Mouse (Mus musculus) midbrain, embryonic 15.5 days (tissue): Measurements from ENCODE around the gene Ablim1. TPM values are rescaled to one million over a fixed set of nuclear protein-coding genes. Genes with fewer than 3 reads are reported as not detected.

Source experiments
- ATAC-seq: fragments of 200-750 bp; cut with Nextera tagmentation; replicated peaks from 2 replicates; pipeline ENCODE4 v1.8.0; 2017; ENCODE audit warnings: moderate TSS enrichment
- H3K27ac ChIP-seq: fragments of 300-500 bp; sonication (generic); 2 replicates; pipeline ENCODE4 v1.5.1; 2015; ENCODE audit warnings: mild to moderate bottlenecking, inconsistent platforms
- H3K27me3 ChIP-seq: fragments of 300-500 bp; sonication (generic); replicated peaks from 2 replicates; pipeline ENCODE4 v1.6.1; 2015; ENCODE audit warnings: inconsistent platforms
- H3K36me3 ChIP-seq: fragments of 300-500 bp; sonication (generic); replicated peaks from 2 replicates; pipeline ENCODE4 v1.6.1; 2015; ENCODE audit warnings: inconsistent platforms
- H3K4me1 ChIP-seq: fragments of 300-500 bp; sonication (generic); 2 replicates; pipeline ENCODE4 v1.6.1; 2015; ENCODE audit warnings: inconsistent platforms
- H3K4me2 ChIP-seq: fragments of 300-500 bp; sonication (generic); 2 replicates; pipeline ENCODE4 v1.6.1; 2015; ENCODE audit warnings: inconsistent platforms, mild to moderate bottlenecking, moderate library complexity
- H3K4me3 ChIP-seq: fragments of 300-500 bp; sonication (generic); 2 replicates; pipeline ENCODE4 v1.5.1; 2015; ENCODE audit warnings: mild to moderate bottlenecking, inconsistent platforms
- H3K9ac ChIP-seq: fragments of 300-500 bp; sonication (generic); 2 replicates; pipeline ENCODE4 v1.6.1; 2015; ENCODE audit warnings: mild to moderate bottlenecking, inconsistent platforms
- H3K9me3 ChIP-seq: fragments of 300-500 bp; sonication (generic); 2 replicates; pipeline ENCODE4 v1.6.1; 2016; ENCODE audit warnings: inconsistent platforms
- WGBS: fragments of 180-500 bp; shearing (Covaris S2); methylation state at CpG from one replicate; pipeline ENCODE4 v1.1.7; 2015; ENCODE audit warnings: mixed read lengths; 5-methylcytosine and 5-hydroxymethylcytosine counted together
- polyA plus RNA-seq: library from polyadenylated mRNA; unstranded; fragments of >200 nt; fragmentation: Nextera tagmentation; extraction: Ambion mirVana; gene quantifications from 2 replicates; pipeline ENCODE4 v1.2.1, GENCODE M21; 2015

Ablim1 gene
- polyA plus RNA-seq, 1 experiment from 2014 or later: 64.5 TPM

DNA sequence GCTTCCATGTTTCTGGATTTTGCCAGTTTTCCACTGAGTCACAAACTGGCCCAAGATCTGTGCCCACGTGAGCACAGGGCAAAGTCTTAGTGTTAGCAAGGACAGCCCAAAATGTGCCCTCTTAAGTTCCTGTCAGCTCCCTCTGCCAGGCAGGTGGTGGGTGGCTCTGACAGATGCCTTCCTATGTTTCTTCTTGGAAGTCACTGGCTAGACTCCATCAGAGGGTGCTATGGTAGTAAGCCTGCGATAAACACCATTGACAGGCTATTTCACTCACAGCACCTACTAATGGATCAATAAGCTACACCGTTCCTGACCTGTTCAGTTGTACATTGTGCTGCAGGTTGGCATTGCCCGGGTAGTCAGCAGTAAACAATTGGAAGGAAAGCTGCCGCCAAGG is 147.0 kb downstream of the Ablim1 start:
- H3K9me3 ChIP-seq: no peaks in the 10 kb centered on the region
- WGBS: 88% methylated on average over 5 of the region's 5 CpGs
- H3K4me2 ChIP-seq: no peak overlapping the region
- no peaks in the 10 kb centered on the region for H3K27me3 ChIP-seq
- no peak overlapping the region for H3K4me3 ChIP-seq
- no peak overlapping the region for H3K27ac ChIP-seq
- no peak for ATAC-seq
- no peaks in the 10 kb centered on the region for H3K36me3 ChIP-seq
- H3K9ac ChIP-seq: no peak overlapping the region
- H3K4me1 ChIP-seq: no peaks in the 10 kb centered on the region

- H3K27ac ChIP-seq: no peak overlapping the region
- no peak for ATAC-seq
These were observed 149.8 kb downstream of the Ablim1 start for GRCm38 (mm10) chr19:57164882-57165281.

GRCm38 (mm10) chr19:57163315-57163714 is 151.4 kb downstream of the Ablim1 start:
- no peak overlapping the region for H3K27ac ChIP-seq
- no peak overlapping the region for H3K9ac ChIP-seq
- WGBS: 81% methylated on average over 13 of the region's 13 CpGs
- no peaks in the 10 kb centered on the region for H3K36me3 ChIP-seq
- no peak for ATAC-seq
- peaks cover 4% of the 10 kb centered on the region; the same call in 1 of the 2 replicates for H3K4me1 ChIP-seq
- no peaks in the 10 kb centered on the region for H3K27me3 ChIP-seq
- H3K4me3 ChIP-seq: no peak overlapping the region
- no peak overlapping the region for H3K4me2 ChIP-seq
- H3K9me3 ChIP-seq: no peaks in the 10 kb centered on the region

More at GRCm38 (mm10) chr19:57164882-57165281, 149.8 kb downstream of the Ablim1 start:
- Histone ChIP-seq H3K36me3 (no peaks in the 10 kb centered on the region), H3K4me3 (no peak overlapping the region), H3K9ac (no peak overlapping the region), H3K4me2 (no peak overlapping the region), H3K9me3 (no peaks in the 10 kb centered on the region), H3K27me3 (no peaks in the 10 kb centered on the region), H3K4me1 (peaks cover 4% of the 10 kb centered on the region; the same call in 1 of the 2 replicates)
- WGBS: 74% methylated on average over 2 of the region's 2 CpGs

GRCm38 (mm10) chr19:57161978-57162727 is 152.6 kb downstream of the Ablim1 start:
- Histone ChIP-seq H3K4me1 (peaks cover 4% of the 10 kb centered on the region; the same call in 1 of the 2 replicates), H3K27me3 (no peaks in the 10 kb centered on the region)
- ATAC-seq: no peak

DNA sequence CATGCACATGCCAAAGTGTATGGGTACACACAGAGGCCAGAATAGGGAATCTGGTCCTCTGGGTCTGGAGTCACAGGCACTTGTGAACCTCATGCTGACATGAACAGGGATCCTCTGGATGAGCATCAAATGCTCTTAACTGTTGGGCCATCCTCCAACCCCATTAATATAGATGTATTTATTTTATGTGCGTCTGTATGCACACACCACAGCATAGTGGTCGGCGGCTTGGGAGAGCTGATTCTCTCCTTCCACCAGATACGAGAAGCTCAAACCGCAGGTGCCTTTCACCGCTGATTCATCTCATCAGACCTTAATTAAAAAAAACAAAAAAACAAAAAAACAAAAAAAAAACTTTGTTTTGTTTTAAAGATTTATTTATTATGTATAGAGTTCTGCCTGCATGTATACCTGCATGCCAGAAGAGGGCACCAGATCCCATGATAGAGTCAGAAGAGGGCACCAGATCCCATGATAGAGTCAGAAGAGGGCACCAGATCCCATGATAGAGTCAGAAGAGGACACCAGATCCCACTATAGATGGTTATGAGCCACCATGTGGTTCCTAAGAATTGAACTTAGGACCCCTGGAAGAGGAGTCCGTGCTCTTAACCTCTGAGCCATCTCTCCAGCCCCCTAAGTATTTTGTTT is 153.6 kb downstream of the Ablim1 start:
- no peak overlapping the region for H3K9ac ChIP-seq
- peaks cover 4% of the 10 kb centered on the region; the same call in 1 of the 2 replicates for H3K4me1 ChIP-seq
- H3K27ac ChIP-seq: no peak overlapping the region
- no peaks in the 10 kb centered on the region for H3K9me3 ChIP-seq
- WGBS: 73% methylated on average over 7 of the region's 7 CpGs
- no peak overlapping the region for H3K4me3 ChIP-seq
- no peaks in the 10 kb centered on the region for H3K36me3 ChIP-seq
- no peak overlapping the region for H3K4me2 ChIP-seq
- ATAC-seq: no peak; the same call in 1 of the 2 replicates
- H3K27me3 ChIP-seq: no peaks in the 10 kb centered on the region

More at GRCm38 (mm10) chr19:57161978-57162727, 152.6 kb downstream of the Ablim1 start:
- no peak overlapping the region for H3K27ac ChIP-seq
- no peaks in the 10 kb centered on the region for H3K9me3 ChIP-seq
- no peak overlapping the region for H3K9ac ChIP-seq
- 83% methylated on average over 11 of the region's 11 CpGs for WGBS
- H3K36me3 ChIP-seq: no peaks in the 10 kb centered on the region
- H3K4me2 ChIP-seq: no peak overlapping the region
- H3K4me3 ChIP-seq: no peak overlapping the region

GRCm38 (mm10) chr19:57157731-57158343 is 156.9 kb downstream of the Ablim1 start:
- no peak overlapping the region for H3K4me2 ChIP-seq
- no peak overlapping the region for H3K27ac ChIP-seq
- 80% methylated on average over 20 of the region's 20 CpGs for WGBS
- no peaks in the 10 kb centered on the region for H3K36me3 ChIP-seq
- H3K4me3 ChIP-seq: no peak overlapping the region
- H3K27me3 ChIP-seq: no peaks in the 10 kb centered on the region
- ATAC-seq: no peak
- H3K4me1 ChIP-seq: peaks cover 6% of the 10 kb centered on the region; the same call in 1 of the 2 replicates
- no peaks in the 10 kb centered on the region for H3K9me3 ChIP-seq
- no peak overlapping the region for H3K9ac ChIP-seq

- Histone ChIP-seq H3K9me3 (no peaks in the 10 kb centered on the region), H3K27ac (no peak overlapping the region), H3K27me3 (no peaks in the 10 kb centered on the region), H3K9ac (no peak overlapping the region), H3K36me3 (no peaks in the 10 kb centered on the region), H3K4me2 (no peak overlapping the region), H3K4me1 (peaks cover 10% of the 10 kb centered on the region), H3K4me3 (no peak overlapping the region)
- 78% methylated on average over 14 of the region's 14 CpGs for WGBS
- no peak for ATAC-seq
These were observed 159.4 kb downstream of the Ablim1 start for GRCm38 (mm10) chr19:57155121-57155884.

- Histone ChIP-seq H3K27me3 (no peaks in the 10 kb centered on the region), H3K36me3 (no peaks in the 10 kb centered on the region), H3K27ac (0 out of 2 replicates have a peak overlapping the region, but pooled peaks have one; percentile 21), H3K4me3 (no peak overlapping the region), H3K9ac (no peak overlapping the region), H3K4me2 (no peak overlapping the region), H3K4me1 (peaks cover 14% of the 10 kb centered on the region), H3K9me3 (no peaks in the 10 kb centered on the region)
- WGBS: 37% methylated on average over 9 of the region's 9 CpGs
- no peak for ATAC-seq
These were observed 162.4 kb downstream of the Ablim1 start for GRCm38 (mm10) chr19:57152357-57152756.

DNA sequence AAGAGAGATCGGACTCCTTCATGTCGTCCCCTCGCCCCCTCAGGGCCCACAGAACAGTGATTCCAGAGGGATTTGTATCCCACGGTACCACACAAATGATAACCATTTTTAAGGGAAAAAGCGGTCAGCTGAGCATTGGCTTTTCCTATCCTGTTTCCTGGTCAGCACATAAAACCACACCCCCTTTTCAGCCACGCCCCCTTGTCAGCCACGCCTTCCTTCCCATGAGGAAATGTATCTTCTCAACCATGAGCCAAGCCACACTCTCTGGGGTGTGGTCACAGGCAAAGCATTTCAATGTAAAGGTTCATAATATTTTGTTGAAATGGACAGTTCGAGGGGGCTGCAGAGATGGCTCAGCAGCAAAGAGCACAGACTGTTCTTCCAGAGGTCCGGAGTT is 163.2 kb downstream of the Ablim1 start:
- Histone ChIP-seq H3K27ac (no peak overlapping the region), H3K4me2 (no peak overlapping the region), H3K4me3 (no peak overlapping the region), H3K36me3 (no peaks in the 10 kb centered on the region), H3K4me1 (peaks cover 20% of the 10 kb centered on the region), H3K9me3 (no peaks in the 10 kb centered on the region), H3K9ac (no peak overlapping the region), H3K27me3 (no peaks in the 10 kb centered on the region)
- 86% methylated on average over 9 of the region's 9 CpGs for WGBS
- no peak for ATAC-seq

GRCm38 (mm10) chr19:57150275-57150674 is 164.4 kb downstream of the Ablim1 start:
- H3K36me3 ChIP-seq: no peaks in the 10 kb centered on the region
- no peaks in the 10 kb centered on the region for H3K9me3 ChIP-seq
- peaks cover 20% of the 10 kb centered on the region for H3K4me1 ChIP-seq
- no peak overlapping the region for H3K4me2 ChIP-seq
- no peak overlapping the region for H3K27ac ChIP-seq
- H3K4me3 ChIP-seq: no peak overlapping the region
- H3K9ac ChIP-seq: no peak overlapping the region
- no peak for ATAC-seq
- 58% methylated on average over 1 of the region's 1 CpGs for WGBS
- H3K27me3 ChIP-seq: no peaks in the 10 kb centered on the region

- 0 out of 2 replicates have a peak, but pooled peaks have one; percentile 30 for ATAC-seq
- Histone ChIP-seq H3K9me3 (no peaks in the 10 kb centered on the region), H3K4me2 (no peak overlapping the region), H3K4me3 (no peak overlapping the region), H3K9ac (no peak overlapping the region), H3K27me3 (no peaks in the 10 kb centered on the region), H3K36me3 (no peaks in the 10 kb centered on the region), H3K4me1 (peaks cover 18% of the 10 kb centered on the region), H3K27ac (peak overlapping the region; percentile 4; the same call in 1 of the 2 replicates)
- WGBS: 18% methylated on average over 6 of the region's 6 CpGs
These were observed 167.0 kb downstream of the Ablim1 start for GRCm38 (mm10) chr19:57147746-57148145.

DNA sequence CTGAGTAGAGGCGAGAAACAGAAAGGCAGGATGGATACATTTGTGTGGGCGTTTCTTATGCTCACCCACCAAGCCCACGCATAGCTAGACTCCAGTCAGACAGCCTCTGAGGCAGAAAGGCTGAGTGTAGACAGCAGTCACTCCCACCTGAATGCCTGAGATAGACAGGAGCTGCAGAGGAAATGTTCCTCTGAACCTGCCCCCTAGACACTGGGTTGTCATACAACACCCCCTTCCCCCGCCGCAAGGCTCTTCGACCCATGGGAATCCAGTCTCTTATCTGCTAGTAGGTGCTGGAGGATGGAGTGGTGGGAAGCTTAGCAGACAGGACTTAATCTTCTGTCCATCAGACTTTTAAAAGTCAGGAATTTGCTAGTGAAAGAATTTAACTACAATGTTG is 167.8 kb downstream of the Ablim1 start:
- no peaks in the 10 kb centered on the region for H3K36me3 ChIP-seq
- H3K4me2 ChIP-seq: no peak overlapping the region
- no peaks in the 10 kb centered on the region for H3K27me3 ChIP-seq
- H3K4me3 ChIP-seq: no peak overlapping the region
- no peak overlapping the region for H3K27ac ChIP-seq
- WGBS: 69% methylated on average over 6 of the region's 6 CpGs
- no peak overlapping the region for H3K9ac ChIP-seq
- H3K9me3 ChIP-seq: no peaks in the 10 kb centered on the region
- no peak for ATAC-seq
- H3K4me1 ChIP-seq: peaks cover 11% of the 10 kb centered on the region; the same call in 1 of the 2 replicates
